Mouse (Mus musculus): ENCODE data around the gene Ms4a6d. TPM values are rescaled to one million over a fixed set of nuclear protein-coding genes. Genes with fewer than 3 reads are reported as not detected.
"Not testable (repeated sequence)": the region's sequence is repeated elsewhere in the genome, so short reads cannot be mapped to it uniquely, and the experiment has no call there.

Gene Ms4a6d
- polyA plus RNA-seq, 1 experiment from 2014 or later, result 10.1 TPM

DNA sequence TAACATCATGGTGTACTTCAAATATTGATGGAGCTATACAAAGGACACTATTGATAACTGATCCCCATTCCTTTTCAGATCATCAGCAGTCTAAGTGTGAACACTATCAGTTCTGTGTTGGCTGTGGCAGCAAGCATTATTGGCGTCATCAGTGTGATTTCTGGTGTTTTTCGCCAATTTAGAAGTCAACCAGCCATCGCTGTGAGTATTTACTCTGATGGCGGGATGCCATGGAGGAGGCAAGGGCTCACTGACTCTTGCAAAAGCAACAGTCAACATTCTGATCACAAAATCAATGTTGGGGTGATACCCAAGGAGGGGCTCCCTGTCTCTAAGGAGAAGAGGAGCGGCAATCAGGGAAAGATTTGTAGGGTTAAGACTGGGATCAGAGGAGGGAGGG lies 49.9 kb downstream of the Ms4a6d start:
- no peak overlapping the region for H3K4me2 ChIP-seq (replicated peaks)
- H3K4me3 ChIP-seq (replicated peaks), result no peak overlapping the region
- H3K27me3 ChIP-seq, result no peaks in the 10 kb centered on the region
- H3K9ac ChIP-seq, result no peak overlapping the region
- no peaks in the 10 kb centered on the region for H3K36me3 ChIP-seq
- H3K27ac ChIP-seq (replicated peaks), result no peak overlapping the region
- WGBS, result 85% methylated on average over 5 of the region's 5 CpGs
- H3K9me3 ChIP-seq (replicated peaks), result no peaks in the 10 kb centered on the region
- no peaks in the 10 kb centered on the region for H3K4me1 ChIP-seq
- ATAC-seq (ENCODE audit: insufficient number of reproducible peaks, low FRiP score, low TSS enrichment, low read depth), result no peak

DNA sequence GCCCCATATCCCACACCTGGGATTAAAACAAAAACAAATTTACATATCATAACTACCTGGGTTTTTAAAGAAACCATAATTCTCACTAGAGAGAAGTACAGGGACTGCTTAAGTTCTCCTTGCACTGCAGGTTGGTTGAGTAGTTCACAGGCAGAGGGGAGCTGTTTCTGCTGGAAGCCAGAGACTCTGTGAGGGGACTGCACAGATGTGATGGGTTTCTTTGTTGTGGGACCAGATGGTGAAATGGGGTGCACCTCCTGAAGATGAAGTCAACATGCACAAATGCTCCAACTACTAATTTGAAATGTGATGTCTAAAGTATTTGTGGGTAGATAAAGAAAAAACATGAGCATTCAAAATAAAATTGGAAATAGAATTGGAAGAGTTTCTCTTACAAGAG lies 56.7 kb downstream of the Ms4a6d start:
- Histone ChIP-seq H3K9me3 (replicated peaks) (no peaks in the 10 kb centered on the region), H3K36me3 (no peaks in the 10 kb centered on the region), H3K9ac (no peak overlapping the region), H3K27me3 (no peaks in the 10 kb centered on the region), H3K4me1 (no peaks in the 10 kb centered on the region), H3K27ac (replicated peaks) (no peak overlapping the region), H3K4me2 (replicated peaks) (no peak overlapping the region), H3K4me3 (replicated peaks) (no peak overlapping the region)
- no peak for ATAC-seq (ENCODE audit: insufficient number of reproducible peaks, low FRiP score, low TSS enrichment, low read depth)

DNA sequence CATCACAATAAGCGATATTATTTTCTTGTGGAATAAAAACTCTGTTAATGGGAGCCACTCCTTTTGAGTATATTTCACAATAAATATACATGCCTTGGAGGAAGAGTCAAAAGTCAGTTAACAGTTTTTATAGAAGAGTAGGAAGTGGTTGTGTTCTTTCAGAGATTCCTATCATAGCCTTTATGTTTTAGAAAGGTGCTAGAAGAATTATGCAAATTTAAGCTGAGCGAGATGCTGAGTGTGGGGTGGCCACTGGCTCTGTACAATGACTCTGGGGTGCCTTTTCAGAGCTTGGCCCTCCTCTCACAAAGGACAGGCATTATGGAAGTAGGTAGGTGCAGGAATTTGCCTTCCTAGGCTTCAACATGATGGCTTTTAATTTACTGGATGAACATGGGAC lies 60.3 kb downstream of the Ms4a6d start:
- H3K9ac ChIP-seq; H3K4me3 ChIP-seq (replicated peaks); H3K36me3 ChIP-seq; H3K4me1 ChIP-seq; H3K9me3 ChIP-seq (replicated peaks); H3K27ac ChIP-seq (replicated peaks); ATAC-seq (ENCODE audit: insufficient number of reproducible peaks, low FRiP score, low TSS enrichment, low read depth); H3K4me2 ChIP-seq (replicated peaks); H3K27me3 ChIP-seq: not testable (repeated sequence)
- WGBS, result 82% methylated on average over 2 of the region's 2 CpGs

DNA sequence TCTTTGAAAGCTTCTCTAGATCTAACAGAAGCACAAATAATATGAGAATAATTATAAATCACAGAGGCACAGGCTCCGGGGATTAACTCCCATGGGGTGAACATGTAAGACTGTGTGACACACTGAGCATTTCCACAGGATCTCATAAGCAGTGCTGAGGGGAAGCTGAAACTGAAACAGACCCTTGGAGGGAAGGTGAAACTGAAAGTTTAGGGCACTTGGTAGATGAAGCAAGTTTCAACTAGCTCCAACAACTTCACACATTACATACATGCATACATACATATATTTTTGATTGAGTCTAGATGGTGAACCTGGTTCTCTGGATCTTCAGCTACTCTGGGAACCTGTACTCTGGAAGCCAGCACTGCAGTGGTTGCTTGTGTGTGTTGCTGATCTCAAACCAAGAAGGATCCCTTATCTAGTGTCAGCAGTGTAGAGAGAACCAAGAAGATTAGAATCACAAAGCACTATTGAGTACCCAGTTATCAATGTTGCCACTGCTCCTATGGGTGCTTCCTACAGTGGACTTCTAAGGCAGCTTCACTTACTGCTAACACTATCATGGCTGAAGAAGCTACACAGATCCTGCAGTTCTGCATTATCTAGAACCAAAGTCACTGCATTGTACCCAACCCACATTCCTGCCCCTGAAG lies 64.4 kb downstream of the Ms4a6d start:
- 82% methylated on average over 1 of the region's 1 CpGs for WGBS
- not testable (repeated sequence) for H3K4me2 ChIP-seq (replicated peaks); H3K27me3 ChIP-seq; H3K4me3 ChIP-seq (replicated peaks); ATAC-seq (ENCODE audit: insufficient number of reproducible peaks, low FRiP score, low TSS enrichment, low read depth); H3K27ac ChIP-seq (replicated peaks); H3K36me3 ChIP-seq; H3K4me1 ChIP-seq; H3K9ac ChIP-seq; H3K9me3 ChIP-seq (replicated peaks)

DNA sequence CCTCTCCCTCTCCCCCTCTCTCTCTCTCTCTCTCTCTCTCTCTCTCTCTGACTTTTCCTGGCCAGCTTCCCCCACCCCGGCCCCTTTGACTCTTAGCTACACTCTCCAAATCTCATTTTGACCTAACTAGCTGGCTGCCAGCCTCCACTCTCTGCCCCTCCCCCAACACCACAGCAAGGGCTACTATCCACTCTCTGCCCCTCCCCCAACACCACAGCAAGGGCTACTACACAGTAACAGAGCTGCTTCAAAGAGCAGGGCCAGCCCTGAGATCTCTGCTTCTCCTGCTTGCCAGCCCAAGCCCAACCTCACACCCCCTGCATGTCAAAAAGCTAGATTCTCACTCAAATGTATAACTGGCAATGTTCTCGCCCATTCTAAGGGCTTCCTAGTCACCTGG lies 67.3 kb downstream of the Ms4a6d start:
- Histone ChIP-seq H3K9ac (no peak overlapping the region), H3K4me3 (replicated peaks) (no peak overlapping the region), H3K9me3 (replicated peaks) (no peaks in the 10 kb centered on the region), H3K27me3 (no peaks in the 10 kb centered on the region), H3K4me1 (no peaks in the 10 kb centered on the region), H3K4me2 (replicated peaks) (no peak overlapping the region), H3K27ac (replicated peaks) (no peak overlapping the region), H3K36me3 (no peaks in the 10 kb centered on the region)
- ATAC-seq (ENCODE audit: insufficient number of reproducible peaks, low FRiP score, low TSS enrichment, low read depth), result no peak
- WGBS, result 21% methylated on average over 2 of the region's 2 CpGs

Other genes starting within 250 kb of the Ms4a6d start
- 10.3 and 13.0 TPM in 2 replicates for gene Ms4a4a, start 229.3 kb downstream of the Ms4a6d start, polyA plus RNA-seq (2015; fragmentation: Nextera tagmentation; extraction: Ambion mirVana)
- 1.1 and 1.8 TPM in 2 replicates for gene Ms4a4c, start 200.1 kb downstream of the Ms4a6d start, polyA plus RNA-seq (2015; fragmentation: Nextera tagmentation; extraction: Ambion mirVana)
- not detected in 2 replicates for gene Ms4a4b, start 161.3 kb downstream of the Ms4a6d start, polyA plus RNA-seq (2015; fragmentation: Nextera tagmentation; extraction: Ambion mirVana)
- gene Ms4a6c, start 135.5 kb downstream of the Ms4a6d start, polyA plus RNA-seq (2015; fragmentation: Nextera tagmentation; extraction: Ambion mirVana), result 10.0 and 12.5 TPM in 2 replicates
- 0.12 TPM in 1 of 2 replicates, not detected in the other for gene Gm8369, start 118.9 kb downstream of the Ms4a6d start, polyA plus RNA-seq (2015; fragmentation: Nextera tagmentation; extraction: Ambion mirVana)
- 9.2 and 9.6 TPM in 2 replicates for gene Ms4a6b, start 88.3 kb downstream of the Ms4a6d start, polyA plus RNA-seq (2015; fragmentation: Nextera tagmentation; extraction: Ambion mirVana)
- gene Ms4a4d, start 68.0 kb downstream of the Ms4a6d start, polyA plus RNA-seq (2015; fragmentation: Nextera tagmentation; extraction: Ambion mirVana), result 0.97 and 1.1 TPM in 2 replicates
- gene Ms4a2, start 18.9 kb upstream of the Ms4a6d start, polyA plus RNA-seq (2015; fragmentation: Nextera tagmentation; extraction: Ambion mirVana), result 1.5 and 1.6 TPM in 2 replicates
- gene Ms4a3, start 36.0 kb upstream of the Ms4a6d start, polyA plus RNA-seq (2015; fragmentation: Nextera tagmentation; extraction: Ambion mirVana), result 0.24 TPM in 1 of 2 replicates, not detected in the other
- not detected in 2 replicates for gene Oosp2, start 55.7 kb upstream of the Ms4a6d start, polyA plus RNA-seq (2015; fragmentation: Nextera tagmentation; extraction: Ambion mirVana)
- not detected in 2 replicates for gene Oosp1, start 86.3 kb upstream of the Ms4a6d start, polyA plus RNA-seq (2015; fragmentation: Nextera tagmentation; extraction: Ambion mirVana)
- gene Oosp3, start 92.2 kb upstream of the Ms4a6d start, polyA plus RNA-seq (2015; fragmentation: Nextera tagmentation; extraction: Ambion mirVana), result not detected in 2 replicates
- gene Gif, start 142.7 kb upstream of the Ms4a6d start, polyA plus RNA-seq (2015; fragmentation: Nextera tagmentation; extraction: Ambion mirVana), result not detected in 2 replicates
- 40.5 and 44.1 TPM in 2 replicates for gene Mrpl16, start 165.5 kb upstream of the Ms4a6d start, polyA plus RNA-seq (2015; fragmentation: Nextera tagmentation; extraction: Ambion mirVana)
- 10.4 and 10.7 TPM in 2 replicates for gene Stx3, start 214.6 kb upstream of the Ms4a6d start, polyA plus RNA-seq (2015; fragmentation: Nextera tagmentation; extraction: Ambion mirVana)
- gene Olfr1417, start 234.4 kb upstream of the Ms4a6d start, polyA plus RNA-seq (2015; fragmentation: Nextera tagmentation; extraction: Ambion mirVana), result not detected in 2 replicates